Mouse (Mus musculus): Measurements from ENCODE around the gene Ankrd27. TPM values are rescaled to one million over a fixed set of nuclear protein-coding genes. Genes with fewer than 3 reads are reported as not detected.

Gene Ankrd27
- polyA plus RNA-seq (2015; fragmentation: Nextera tagmentation; extraction: Ambion mirVana), result 18.7 and 19.3 TPM in 2 replicates

DNA sequence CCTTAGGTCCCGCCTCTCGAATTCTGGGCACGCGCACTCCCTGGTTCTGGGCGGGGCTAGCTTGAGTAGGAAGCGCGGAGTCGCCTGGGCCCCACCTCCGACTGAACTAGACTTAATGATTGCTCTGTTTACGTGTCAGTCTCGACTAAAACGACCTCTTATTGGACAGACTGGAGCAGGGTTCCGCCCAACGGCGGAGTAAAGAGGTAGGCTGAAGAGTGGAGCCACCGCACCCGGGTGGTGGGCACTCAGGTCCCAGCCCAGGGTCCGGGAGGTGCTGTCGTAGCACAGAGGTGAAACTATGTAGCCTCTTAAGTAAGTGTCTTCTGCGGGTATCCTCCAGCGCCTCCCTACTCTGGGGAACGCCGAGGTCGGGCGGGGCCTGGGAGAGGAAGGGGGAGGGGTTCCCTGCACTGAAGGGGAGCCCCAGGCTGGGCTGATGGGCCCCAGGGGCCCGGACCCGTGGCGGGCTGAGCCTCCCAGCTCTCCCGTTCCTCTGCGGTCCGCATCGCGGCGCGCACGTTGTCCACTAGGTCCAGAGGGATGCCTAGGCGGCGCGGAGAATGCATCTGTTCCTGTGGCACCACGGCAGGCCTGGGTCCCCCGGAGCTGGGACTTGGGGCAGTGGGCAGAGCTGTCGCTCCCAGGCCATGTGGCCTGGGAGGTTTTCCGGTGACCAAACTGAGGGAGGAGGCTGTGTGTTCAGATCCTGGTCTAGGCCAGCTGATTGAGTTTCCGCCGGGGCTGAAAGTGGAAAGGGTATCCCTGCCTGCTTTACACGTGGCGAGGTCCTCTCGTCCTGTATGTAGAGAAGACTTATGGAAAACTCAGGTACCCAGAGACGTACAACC lies at the start of gene Ankrd27:
TSS of gene Ankrd27 (plus strand) at position 190 of the 851 bp plus-strand sequence.
- peak; percentile 99 for ATAC-seq
- Histone ChIP-seq H3K4me2 (replicated peaks) (peak within 1 kb of the TSS; percentile 99), H3K4me3 (replicated peaks) (peak within 1 kb of the TSS; percentile 75), H3K27me3 (peaks cover 37% of the 10 kb centered on the region), H3K9me3 (no peaks in the 10 kb centered on the region), H3K27ac (peak within 1 kb of the TSS; percentile 35; the same call in 1 of the 2 replicates), H3K36me3 (no peaks in the 10 kb centered on the region), H3K9ac (replicated peaks) (peak within 1 kb of the TSS; percentile 80), H3K4me1 (replicated peaks) (peaks cover 28% of the 10 kb centered on the region)
- under 1% methylated on average over 47 of the region's 49 CpGs for WGBS

- no peak within 1 kb of the TSS for H3K9ac ChIP-seq (replicated peaks)
- no peaks in the 10 kb centered on the region for H3K4me1 ChIP-seq (replicated peaks)
- no peaks in the 10 kb centered on the region for H3K36me3 ChIP-seq
- no peak for ATAC-seq
- no peaks in the 10 kb centered on the region for H3K9me3 ChIP-seq
- no peaks in the 10 kb centered on the region for H3K27me3 ChIP-seq
- H3K4me3 ChIP-seq (replicated peaks), result no peak within 1 kb of the TSS
- 91% methylated on average over 17 of the region's 17 CpGs for WGBS
- H3K4me2 ChIP-seq (replicated peaks), result no peak within 1 kb of the TSS
- no peak within 1 kb of the TSS for H3K27ac ChIP-seq
Observed at GRCm38 (mm10) chr7:35537562-35537961, 48.5 kb upstream of the Ankrd27 start, which contains the start of gene Tdrd12. Gene Tdrd12, minus strand, starts transcription at chr7:35537745.

DNA sequence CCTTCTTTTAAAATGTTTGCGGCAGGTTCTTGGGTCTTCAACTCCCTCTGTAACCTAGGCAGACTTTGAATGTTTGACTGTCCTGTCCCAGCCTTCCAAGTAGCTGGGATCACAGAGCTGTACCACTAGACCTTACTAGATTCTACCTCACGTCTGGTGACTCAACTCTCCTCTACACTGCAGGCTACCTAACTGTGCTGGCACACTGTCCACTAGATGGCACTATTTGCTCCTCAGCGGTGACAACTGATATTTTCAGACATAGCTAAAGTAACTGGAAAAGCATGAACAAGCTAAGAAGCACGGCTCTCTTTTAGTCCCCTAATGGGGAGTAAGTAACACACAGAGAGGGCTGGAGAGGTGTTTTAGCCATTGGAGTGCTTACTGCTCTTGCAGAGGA lies 40.2 kb upstream of the Ankrd27 start:
- Histone ChIP-seq H3K9me3 (no peaks in the 10 kb centered on the region), H3K27me3 (no peaks in the 10 kb centered on the region), H3K4me2 (replicated peaks) (no peak overlapping the region), H3K27ac (no peak overlapping the region), H3K4me1 (replicated peaks) (no peaks in the 10 kb centered on the region), H3K4me3 (replicated peaks) (no peak overlapping the region), H3K36me3 (peaks cover 29% of the 10 kb centered on the region), H3K9ac (replicated peaks) (no peak overlapping the region)
- peak; percentile 58; the same call in 1 of the 2 replicates for ATAC-seq
- WGBS, result 28% methylated on average over 4 of the region's 4 CpGs

- H3K9ac ChIP-seq (replicated peaks), result no peak overlapping the region
- peak overlapping the region; percentile 52 for H3K4me3 ChIP-seq (replicated peaks)
- peaks cover 20% of the 10 kb centered on the region for H3K36me3 ChIP-seq
- peaks cover 14% of the 10 kb centered on the region for H3K4me1 ChIP-seq (replicated peaks)
- H3K9me3 ChIP-seq, result no peaks in the 10 kb centered on the region
- H3K4me2 ChIP-seq (replicated peaks), result peak overlapping the region; percentile 81
- no peak overlapping the region for H3K27ac ChIP-seq
- WGBS, result 67% methylated on average over 10 of the region's 10 CpGs
- no peaks in the 10 kb centered on the region for H3K27me3 ChIP-seq
- no peak for ATAC-seq
Observed at GRCm38 (mm10) chr7:35553751-35554604, 32.1 kb upstream of the Ankrd27 start.

- H3K4me1 ChIP-seq (replicated peaks), result peaks cover 14% of the 10 kb centered on the region
- peak overlapping the region; percentile 73 for H3K9ac ChIP-seq (replicated peaks)
- peak overlapping the region; percentile 81 for H3K4me2 ChIP-seq (replicated peaks)
- peak overlapping the region; percentile 52 for H3K4me3 ChIP-seq (replicated peaks)
- WGBS, result 4% methylated on average over 28 of the region's 28 CpGs
- peak; percentile 76 for ATAC-seq
- no peaks in the 10 kb centered on the region for H3K27me3 ChIP-seq
- H3K9me3 ChIP-seq, result no peaks in the 10 kb centered on the region
- H3K36me3 ChIP-seq, result peaks cover 15% of the 10 kb centered on the region
- peak overlapping the region; percentile 92 for H3K27ac ChIP-seq
Observed at GRCm38 (mm10) chr7:35554605-35555175, 31.4 kb upstream of the Ankrd27 start.

DNA sequence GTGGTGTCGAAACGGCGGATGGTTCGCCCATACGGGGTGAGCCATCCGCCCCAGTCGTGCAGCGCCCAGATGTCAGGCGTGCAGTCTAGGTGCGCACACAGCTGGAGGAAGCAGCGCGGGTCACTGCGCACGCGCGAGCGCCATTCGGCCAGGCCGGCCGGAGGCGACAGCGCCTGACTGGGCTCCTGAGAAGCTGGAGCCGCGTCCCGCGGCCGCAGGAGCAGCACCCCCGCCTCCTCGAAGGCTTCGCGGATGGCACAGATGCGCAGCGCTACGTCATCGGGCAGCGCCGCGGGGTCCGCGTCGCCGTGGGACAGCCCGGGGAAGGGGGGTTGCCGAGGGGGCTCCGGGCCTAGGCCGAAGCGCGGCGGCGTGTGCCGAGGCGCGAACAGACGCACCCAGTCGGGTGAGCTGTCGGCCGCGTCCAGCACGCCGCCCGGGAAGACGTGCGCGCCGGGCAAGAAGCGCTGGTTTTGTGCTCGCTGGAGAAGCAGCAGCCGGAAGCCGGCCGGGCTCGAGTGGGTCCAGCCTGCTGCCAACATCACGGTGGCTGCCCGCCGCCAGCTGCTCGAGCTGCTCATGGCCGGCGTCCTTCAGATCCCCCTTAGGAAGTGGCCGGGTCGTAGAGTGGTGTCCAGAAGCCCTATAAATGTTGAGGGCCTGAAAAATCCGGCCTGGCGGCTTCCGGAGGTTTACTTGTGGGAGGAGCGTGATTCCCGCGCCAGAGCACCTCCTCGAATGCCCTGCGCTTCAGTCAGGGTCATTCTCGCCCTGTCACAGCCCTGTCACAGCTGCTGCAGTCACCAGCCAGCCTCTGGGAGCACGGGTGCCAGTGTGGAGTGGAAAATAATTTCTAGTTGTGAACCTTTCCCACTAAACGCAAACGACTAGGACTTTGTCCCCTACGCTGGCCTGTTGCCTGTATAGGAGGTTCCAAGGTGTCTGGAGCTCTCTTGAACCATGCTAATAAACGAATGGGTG lies 30.5 kb upstream of the Ankrd27 start:
- Histone ChIP-seq H3K36me3 (peaks cover 9% of the 10 kb centered on the region; the same call in 1 of the 2 replicates), H3K4me2 (replicated peaks) (peak overlapping the region; percentile 81), H3K27me3 (no peaks in the 10 kb centered on the region), H3K4me3 (replicated peaks) (peak overlapping the region; percentile 52), H3K9me3 (no peaks in the 10 kb centered on the region), H3K4me1 (replicated peaks) (peaks cover 14% of the 10 kb centered on the region), H3K9ac (replicated peaks) (peak overlapping the region; percentile 73), H3K27ac (peak overlapping the region; percentile 92)
- ATAC-seq, result peak; percentile 96
- under 1% methylated on average over 86 of the region's 93 CpGs for WGBS

- H3K27me3 ChIP-seq, result no peaks in the 10 kb centered on the region
- peaks cover 14% of the 10 kb centered on the region for H3K4me1 ChIP-seq (replicated peaks)
- H3K36me3 ChIP-seq, result 0 out of 2 replicates have a peak, but pooled peaks cover 3% of the 10 kb centered on the region
- peak within 1 kb of the TSS; percentile 52 for H3K4me3 ChIP-seq (replicated peaks)
- no peaks in the 10 kb centered on the region for H3K9me3 ChIP-seq
- H3K27ac ChIP-seq, result peak within 1 kb of the TSS; percentile 92
- no peak for ATAC-seq
- H3K4me2 ChIP-seq (replicated peaks), result peak within 1 kb of the TSS; percentile 81
- WGBS, result 55% methylated on average over 4 of the region's 4 CpGs
- H3K9ac ChIP-seq (replicated peaks), result peak within 1 kb of the TSS; percentile 73
Observed at GRCm38 (mm10) chr7:35556205-35556603, 29.8 kb upstream of the Ankrd27 start, which contains the start of gene Nudt19. Gene Nudt19, minus strand, starts transcription at chr7:35556304.

- Histone ChIP-seq H3K9ac (replicated peaks) (no peak overlapping the region), H3K4me3 (replicated peaks) (no peak overlapping the region), H3K9me3 (no peaks in the 10 kb centered on the region), H3K4me1 (replicated peaks) (peaks cover 14% of the 10 kb centered on the region), H3K27me3 (no peaks in the 10 kb centered on the region), H3K4me2 (replicated peaks) (no peak overlapping the region), H3K27ac (no peak overlapping the region), H3K36me3 (no peaks in the 10 kb centered on the region)
- WGBS, result 90% methylated on average over 5 of the region's 5 CpGs
- no peak for ATAC-seq
Observed at GRCm38 (mm10) chr7:35556905-35557304, 29.1 kb upstream of the Ankrd27 start.

GRCm38 (mm10) chr7:35557577-35557976 lies 28.5 kb upstream of the Ankrd27 start:
- H3K36me3 ChIP-seq, result no peaks in the 10 kb centered on the region
- ATAC-seq, result no peak
- WGBS, result 85% methylated on average over 3 of the region's 3 CpGs

GRCm38 (mm10) chr7:35558681-35559080 lies 27.4 kb upstream of the Ankrd27 start:
- H3K9me3 ChIP-seq, result no peaks in the 10 kb centered on the region
- H3K27me3 ChIP-seq, result no peaks in the 10 kb centered on the region
- ATAC-seq, result no peak
- 58% methylated on average over 2 of the region's 2 CpGs for WGBS
- H3K4me1 ChIP-seq (replicated peaks), result peaks cover 14% of the 10 kb centered on the region
- no peaks in the 10 kb centered on the region for H3K36me3 ChIP-seq
- H3K9ac ChIP-seq (replicated peaks), result no peak overlapping the region
- H3K4me3 ChIP-seq (replicated peaks), result no peak overlapping the region
- H3K27ac ChIP-seq, result no peak overlapping the region
- H3K4me2 ChIP-seq (replicated peaks), result no peak overlapping the region

More at GRCm38 (mm10) chr7:35557577-35557976, 28.5 kb upstream of the Ankrd27 start:
- H3K9ac ChIP-seq (replicated peaks), result no peak overlapping the region
- no peak overlapping the region for H3K4me2 ChIP-seq (replicated peaks)
- H3K4me3 ChIP-seq (replicated peaks), result no peak overlapping the region
- no peaks in the 10 kb centered on the region for H3K9me3 ChIP-seq
- H3K27ac ChIP-seq, result no peak overlapping the region
- H3K4me1 ChIP-seq (replicated peaks), result peaks cover 14% of the 10 kb centered on the region
- no peaks in the 10 kb centered on the region for H3K27me3 ChIP-seq

DNA sequence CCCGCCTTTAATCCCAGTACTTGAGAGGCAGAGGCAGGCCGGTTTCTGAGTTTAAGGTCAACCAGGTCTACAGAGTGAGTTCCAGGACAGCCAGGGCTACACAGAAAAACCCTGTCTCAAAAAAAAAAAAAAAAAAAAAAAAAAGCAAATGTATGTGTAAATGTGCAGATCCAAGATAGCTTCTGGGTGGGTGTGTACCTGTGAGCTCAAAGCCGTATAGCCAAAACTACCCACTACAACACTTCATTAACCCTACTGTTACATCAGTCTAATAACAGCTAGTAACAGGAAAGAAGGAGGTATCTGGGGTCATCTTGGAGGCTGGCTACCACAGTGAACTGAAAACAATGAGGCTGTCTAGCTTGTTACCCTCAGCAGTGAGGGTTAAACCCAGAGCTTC lies 26.2 kb upstream of the Ankrd27 start:
- no peak overlapping the region for H3K4me2 ChIP-seq (replicated peaks)
- H3K27me3 ChIP-seq, result no peaks in the 10 kb centered on the region
- peaks cover 9% of the 10 kb centered on the region for H3K4me1 ChIP-seq (replicated peaks)
- no peak overlapping the region for H3K27ac ChIP-seq
- H3K36me3 ChIP-seq, result no peaks in the 10 kb centered on the region
- H3K9me3 ChIP-seq, result no peaks in the 10 kb centered on the region
- ATAC-seq, result no peak
- no peak overlapping the region for H3K4me3 ChIP-seq (replicated peaks)
- H3K9ac ChIP-seq (replicated peaks), result no peak overlapping the region
- 95% methylated on average over 3 of the region's 3 CpGs for WGBS
